Mouse (Mus musculus) v-Abl transformed pro-B cells (cell line): ENCODE results near the gene Prr29.

Experiments used
- in situ Hi-C, 2 experiments: fragments of 400-800 bp; cut with MboI; formaldehyde crosslinking; loops; one replicate each; pipeline ENCODE4 v1.15.1; 2025; ENCODE audit not compliant: unreplicated experiment in 2 of 2

Gene Prr29

DNA sequence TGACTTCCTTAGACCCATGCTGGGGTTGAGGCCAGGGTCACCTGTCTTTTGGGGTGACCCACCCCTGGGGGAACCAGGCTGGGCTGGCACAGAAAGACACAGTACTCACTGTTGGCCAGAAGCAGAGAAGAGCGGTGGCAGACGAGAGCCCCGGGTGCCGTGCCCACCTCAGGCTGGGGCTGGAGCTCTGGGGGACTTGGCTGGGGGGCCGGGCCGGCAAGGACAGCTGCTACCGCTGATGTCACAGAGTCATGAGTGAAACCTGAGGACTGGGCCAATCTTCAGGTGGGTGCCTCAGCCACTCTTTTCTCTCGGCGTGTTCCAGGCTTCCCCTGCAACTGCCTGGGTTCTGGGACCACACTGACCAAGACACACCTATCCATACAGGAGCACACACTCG lies at the start of gene Prr29:
Gene Prr29, plus strand, starts transcription at position 107 of the 400 bp plus-strand sequence.
- in situ Hi-C loops: loop anchor here in 1 of 2 experiments (5.0 kb wide), 1 partner anchor 33 kb away; no protein-coding TSS in a partner anchor

DNA sequence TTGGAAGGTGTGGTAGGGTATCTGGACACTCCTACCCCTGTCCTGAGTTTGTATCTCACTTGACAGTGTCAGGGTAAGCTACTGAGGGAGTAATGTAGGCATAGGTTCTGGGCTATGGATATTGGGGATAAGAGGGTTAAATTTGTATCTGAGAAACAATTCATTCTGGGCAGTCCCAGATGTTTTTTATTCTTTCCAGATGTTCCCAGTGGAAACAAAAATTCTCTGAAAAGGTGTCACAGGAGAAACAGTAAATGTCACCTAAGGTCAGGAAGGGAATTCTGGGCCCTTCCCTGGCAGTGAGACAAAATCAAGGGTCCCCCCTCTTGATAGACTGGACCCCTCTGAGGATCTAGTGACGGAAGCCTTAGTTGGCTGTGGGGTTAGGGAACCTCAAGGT lies 48.9 kb upstream of the Prr29 start:
- in situ Hi-C loops: no loop called here

DNA sequence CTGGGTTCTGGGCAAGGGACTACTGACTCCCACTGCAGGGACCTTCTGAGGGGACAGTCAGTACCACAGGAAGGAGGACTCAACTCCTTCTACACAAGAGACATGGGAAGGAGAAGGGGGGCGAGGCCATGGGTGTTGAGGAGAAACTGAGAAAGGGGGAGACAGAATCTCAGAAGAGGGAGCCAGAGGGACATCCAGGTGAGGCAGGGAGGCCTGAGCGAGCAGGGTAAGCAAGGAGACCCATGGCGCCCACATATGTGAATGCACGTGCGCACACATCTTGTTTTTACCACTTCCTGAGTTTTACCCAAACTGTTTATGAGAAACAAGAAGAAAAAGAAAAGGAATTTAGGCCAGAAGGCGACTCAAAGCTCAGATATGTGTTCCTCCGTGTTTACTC lies 47.5 kb upstream of the Prr29 start:
- in situ Hi-C loops: no loop called here

DNA sequence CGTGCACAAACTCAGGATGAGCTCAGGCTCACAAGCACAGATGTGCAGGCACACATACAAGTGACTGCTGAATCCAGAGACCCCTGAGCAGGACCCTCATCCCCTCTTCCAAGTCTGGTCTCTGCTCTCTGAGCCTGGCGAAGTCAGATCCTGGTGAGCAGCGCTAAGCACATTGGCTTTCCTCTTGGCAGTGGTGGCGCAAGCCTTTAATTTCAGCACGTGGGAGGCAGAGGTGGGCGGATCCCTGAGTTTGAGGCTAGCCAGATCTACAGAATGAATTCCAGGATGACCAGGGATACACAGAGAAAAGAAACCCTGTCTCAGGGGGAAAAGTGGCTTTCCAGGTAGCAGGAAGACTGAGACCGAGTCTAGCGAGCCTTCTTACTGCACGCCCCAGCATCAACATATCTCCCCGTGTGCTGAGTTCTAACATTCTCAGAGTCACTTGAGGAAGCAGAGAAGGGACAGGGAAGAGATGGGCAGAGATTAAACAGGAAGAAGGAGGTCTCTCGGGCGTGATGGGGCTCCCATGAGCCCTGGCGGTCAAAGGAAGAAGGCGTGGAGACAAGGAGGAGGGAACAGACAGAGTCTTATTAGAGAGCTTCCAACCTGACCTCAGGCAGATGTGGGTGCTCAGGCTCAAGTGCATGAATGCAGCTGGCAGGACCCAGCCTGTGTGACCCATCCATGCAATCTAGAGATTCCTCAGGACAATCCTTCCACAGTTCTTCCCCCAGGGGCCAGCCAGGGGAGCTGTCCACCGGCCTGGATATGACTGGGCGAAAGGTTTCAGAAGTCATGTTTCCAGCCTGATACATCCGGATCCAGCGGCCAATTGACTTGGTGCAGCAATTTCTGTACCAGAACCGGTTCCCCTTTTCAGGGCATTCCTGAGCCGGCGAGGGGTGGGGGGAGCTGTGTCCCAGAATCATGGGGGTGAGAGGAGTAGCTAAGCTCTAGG lies 46.6 kb upstream of the Prr29 start:
- in situ Hi-C loops: no loop called here

DNA sequence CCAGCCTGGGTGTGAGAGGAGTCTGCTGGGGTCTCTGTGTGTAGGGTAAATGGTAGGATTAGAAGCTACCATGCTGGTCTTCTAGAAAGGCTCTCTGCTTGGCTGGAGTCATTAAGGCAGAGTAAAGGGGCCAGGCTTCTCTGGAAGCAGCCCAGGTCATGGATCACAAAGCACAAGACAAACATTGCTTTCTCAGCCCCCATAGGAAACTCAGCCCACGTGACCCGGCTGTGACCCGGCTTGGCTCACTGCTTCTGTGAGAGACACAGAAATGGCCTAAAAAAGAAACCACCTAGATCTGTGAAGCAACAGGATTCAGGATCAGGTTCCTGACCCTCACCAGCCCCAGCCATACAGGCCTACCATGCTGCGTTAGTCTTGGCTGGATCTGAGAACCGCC lies 40.4 kb upstream of the Prr29 start:
- in situ Hi-C loops: loop anchor here (5.0 to 25.0 kb wide), 7 partner anchors 67 to 427 kb away; partner anchors contain the start of genes Ern1 (in 1 of the 2), Ftsj3 (in 1 of the 2), Milr1 (in 1 of the 2) and Pecam1 (in 1 of the 2)

DNA sequence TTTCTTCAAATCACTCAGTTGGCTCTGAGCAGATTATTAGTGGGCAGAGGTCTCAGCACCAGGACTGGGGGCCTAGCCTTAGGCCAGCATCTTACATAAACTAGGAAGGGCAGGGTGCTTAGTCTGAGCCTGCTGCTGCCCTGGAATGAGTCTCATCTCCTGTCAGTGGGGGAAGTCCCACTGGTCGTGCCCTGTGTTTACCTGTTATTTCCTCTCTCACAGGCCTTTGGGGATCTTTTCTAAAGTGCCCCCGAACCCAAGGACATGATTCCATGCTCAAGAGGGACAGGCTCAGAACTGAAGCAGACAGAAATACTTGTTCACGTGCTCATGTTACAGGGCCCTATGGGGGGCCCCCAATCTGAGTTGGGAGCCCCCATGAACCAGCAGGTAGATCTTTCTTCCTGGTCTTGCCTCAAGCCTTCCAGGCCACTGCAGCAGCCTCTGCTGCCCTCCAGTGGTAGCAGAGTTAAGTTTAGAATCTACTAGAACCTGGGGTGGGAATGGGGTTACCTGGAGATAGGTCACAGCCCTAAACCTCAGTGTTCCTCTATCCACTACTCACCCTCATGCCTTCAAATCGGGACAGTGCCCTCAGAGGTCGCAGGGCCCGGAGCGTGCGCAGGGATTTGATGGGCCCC lies 39.6 kb upstream of the Prr29 start:
- in situ Hi-C loops: loop anchor here (5.0 to 25.0 kb wide), 6 partner anchors 67 to 172 kb away; partner anchors contain the start of genes Ern1 (in 1 of the 2), Ftsj3 (in 1 of the 2) and Psmc5 (in 1 of the 2)

DNA sequence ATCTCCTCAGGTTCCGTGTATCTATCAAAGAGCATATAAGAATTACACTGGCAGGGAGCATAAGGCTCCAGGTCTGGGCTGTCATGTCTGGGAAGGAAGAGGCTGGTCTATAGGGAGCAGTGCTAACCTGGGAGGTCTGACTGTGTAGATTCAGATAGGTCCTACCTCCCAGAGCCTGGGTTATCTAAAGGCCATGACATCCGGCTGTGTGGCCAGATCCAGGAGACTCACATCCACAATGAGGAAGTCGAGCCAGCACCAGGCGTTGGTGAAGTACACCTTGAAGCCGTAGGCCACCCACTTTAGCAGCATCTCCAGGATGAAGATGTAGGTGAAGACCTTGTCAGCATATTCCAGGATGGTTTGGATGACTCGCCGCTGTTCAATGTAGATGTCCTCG lies 38.8 kb upstream of the Prr29 start:
- in situ Hi-C loops: loop anchor here (5.0 to 25.0 kb wide), 6 partner anchors 66 to 172 kb away; partner anchors contain the start of genes Ern1 (in 1 of the 2), Ftsj3 (in 1 of the 2) and Psmc5 (in 1 of the 2)

DNA sequence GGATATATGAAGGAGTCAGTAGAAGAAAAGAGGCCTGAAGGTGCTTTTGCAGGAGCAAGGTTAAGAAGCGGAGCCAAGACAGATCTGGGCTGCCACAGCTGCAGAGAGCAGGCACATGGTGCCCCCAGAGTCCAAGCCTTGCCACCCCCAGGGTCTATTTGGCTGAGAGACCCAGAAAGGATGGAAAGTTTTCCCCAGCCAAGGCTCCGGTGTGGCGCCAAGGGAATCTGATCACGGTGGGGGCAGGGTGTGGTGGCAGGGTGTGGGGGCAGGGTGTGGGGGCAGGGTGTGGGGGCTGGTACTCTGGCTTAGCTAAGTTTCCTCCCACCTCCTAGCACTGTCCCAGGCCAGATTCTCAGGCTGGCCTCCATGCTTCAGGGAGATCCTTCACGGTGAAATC lies 36.8 kb upstream of the Prr29 start:
- in situ Hi-C loops: loop anchor here (5.0 to 25.0 kb wide), 6 partner anchors 64 to 174 kb away; partner anchors contain the start of genes Ern1 (in 1 of the 2), Ftsj3 (in 1 of the 2) and Psmc5 (in 1 of the 2)

DNA sequence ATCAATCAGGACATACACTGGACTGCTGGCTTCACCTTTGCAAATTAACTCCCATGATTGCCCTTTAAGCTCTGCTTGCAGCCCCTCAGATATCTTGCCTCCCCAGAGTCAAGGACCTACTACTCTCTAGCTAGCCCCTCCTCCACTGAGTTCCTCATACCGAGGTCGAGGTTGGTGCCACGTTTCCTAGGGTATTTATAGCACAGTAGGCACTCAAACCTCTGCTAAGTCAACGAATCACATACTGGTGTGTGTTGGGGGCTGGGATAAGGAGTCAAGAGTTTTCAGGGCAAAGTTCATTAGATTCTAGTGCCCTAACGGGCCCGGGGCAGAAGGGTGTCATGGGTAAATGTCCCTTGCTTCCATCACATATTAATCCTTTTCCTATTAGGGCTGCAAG lies 36.1 kb upstream of the Prr29 start:
- in situ Hi-C loops: loop anchor here (5.0 to 25.0 kb wide), 6 partner anchors 63 to 174 kb away; partner anchors contain the start of genes Ern1 (in 1 of the 2), Ftsj3 (in 1 of the 2) and Psmc5 (in 1 of the 2)

DNA sequence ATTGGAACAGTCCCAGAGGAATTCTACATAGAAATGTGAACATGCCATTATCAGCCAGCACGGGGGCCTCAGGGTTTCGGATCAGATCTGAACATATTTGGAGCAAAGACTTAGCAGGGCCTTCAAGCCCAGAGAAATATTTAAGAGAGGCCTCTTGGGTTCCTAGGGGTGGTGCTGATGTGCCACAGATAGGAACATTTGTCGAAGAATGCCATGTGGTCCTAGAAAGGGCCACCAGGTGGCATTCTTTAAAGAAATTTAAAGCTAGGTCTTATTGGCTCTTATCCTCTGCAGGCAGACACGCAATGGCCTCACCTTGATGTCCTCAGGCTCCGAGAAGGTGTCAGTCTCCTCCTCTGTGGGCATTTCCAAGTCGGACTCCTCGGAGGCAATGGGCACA lies 35.6 kb upstream of the Prr29 start:
- in situ Hi-C loops: loop anchor here (5.0 to 25.0 kb wide), 8 partner anchors 38 to 298 kb away; partner anchors contain the start of genes Ern1 (in 1 of the 2), Ftsj3 (in 1 of the 2), Prr29 (in 1 of the 2) and Psmc5 (in 1 of the 2)

DNA sequence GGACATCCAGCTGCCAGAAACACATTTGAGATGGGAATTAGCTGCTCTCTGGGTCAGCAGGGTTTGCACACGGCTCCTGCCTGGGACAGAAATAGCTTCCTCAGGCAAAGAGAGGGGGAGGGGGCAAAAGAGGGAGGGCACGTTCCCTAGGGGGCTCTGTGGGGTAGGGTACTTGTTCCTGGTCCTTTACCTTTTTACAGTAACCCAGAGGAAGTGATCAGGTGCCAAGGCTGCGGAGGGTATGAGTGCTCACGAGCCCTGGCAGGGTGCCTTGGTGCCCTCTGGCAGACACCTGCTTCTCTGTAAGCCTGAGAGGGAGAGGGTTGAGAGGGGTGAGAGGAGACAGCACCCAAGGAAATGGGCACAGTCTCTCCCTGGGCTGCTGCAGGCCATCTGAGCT lies 32.8 kb upstream of the Prr29 start:
- in situ Hi-C loops: loop anchor here (5.0 to 25.0 kb wide), 3 partner anchors 35 to 295 kb away; partner anchors contain the start of genes Ern1 (in 1 of the 2) and Prr29 (in 1 of the 2)

DNA sequence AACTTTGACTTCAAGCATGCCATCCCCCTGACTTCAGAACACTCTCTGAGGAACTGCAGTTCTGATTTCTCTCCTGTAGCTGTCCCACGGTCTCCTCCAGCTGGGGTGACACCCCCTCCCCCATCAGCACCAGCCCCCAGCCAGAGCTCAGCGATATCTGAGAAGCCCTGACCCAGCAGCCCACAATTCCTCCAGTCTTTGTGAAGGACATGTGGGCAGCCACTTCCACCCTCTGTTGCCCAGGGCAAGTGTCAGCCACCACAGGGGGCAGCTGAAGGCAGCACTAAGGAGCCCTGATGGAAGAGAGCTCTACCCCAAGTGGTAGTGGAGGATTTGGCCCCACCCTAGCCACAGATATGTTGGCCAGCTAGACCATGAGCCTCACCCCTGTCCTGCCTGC lies 31.2 kb upstream of the Prr29 start:
- in situ Hi-C loops: loop anchor here (5.0 to 25.0 kb wide), 3 partner anchors 33 to 293 kb away; partner anchors contain the start of genes Ern1 (in 1 of the 2) and Prr29 (in 1 of the 2)

DNA sequence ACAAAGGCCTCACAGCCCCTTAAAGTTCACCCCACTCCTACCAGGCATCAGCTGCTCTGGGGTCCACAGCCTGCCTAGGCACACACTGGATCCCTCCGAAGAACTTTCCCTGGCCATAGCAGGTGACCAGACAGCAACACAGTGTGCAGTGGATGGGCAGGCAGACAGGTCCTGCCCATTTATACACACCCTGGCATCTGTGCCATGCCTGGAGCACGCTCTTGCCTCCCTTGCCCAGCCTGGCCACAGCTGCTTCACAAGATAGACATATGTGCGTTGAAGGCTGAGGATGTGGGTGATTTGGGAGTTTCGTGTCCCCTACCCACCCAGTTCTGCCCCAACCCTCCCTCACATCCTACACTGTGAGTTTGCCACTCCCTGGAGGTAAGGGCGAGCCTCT lies 27.2 kb upstream of the Prr29 start:
- in situ Hi-C loops: loop anchor here in 1 of 2 experiments (25.0 kb wide), 1 partner anchor 149 kb away; the partner anchor contains the start of gene Ern1

DNA sequence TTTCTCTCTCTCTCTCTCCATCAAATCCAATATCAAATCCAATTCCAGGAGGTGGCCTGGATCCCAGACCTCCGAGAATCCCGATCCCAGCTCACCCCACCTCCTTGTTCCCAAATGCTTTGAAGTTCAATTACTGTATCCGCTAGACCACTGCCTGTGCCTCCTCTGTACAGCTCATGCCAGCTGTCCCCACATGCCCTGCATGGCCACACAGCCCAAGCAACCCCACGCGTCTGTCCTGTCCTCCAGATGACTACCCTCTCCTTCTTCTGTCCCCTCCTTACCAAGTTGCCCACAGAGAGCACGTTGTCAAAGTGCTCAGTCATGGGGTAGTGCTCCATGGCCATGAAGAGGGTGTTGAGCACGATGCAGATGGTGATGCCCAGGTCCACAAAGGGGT lies 26.4 kb upstream of the Prr29 start:
- in situ Hi-C loops: loop anchor here in 1 of 2 experiments (25.0 kb wide), 1 partner anchor 148 kb away; the partner anchor contains the start of gene Ern1

DNA sequence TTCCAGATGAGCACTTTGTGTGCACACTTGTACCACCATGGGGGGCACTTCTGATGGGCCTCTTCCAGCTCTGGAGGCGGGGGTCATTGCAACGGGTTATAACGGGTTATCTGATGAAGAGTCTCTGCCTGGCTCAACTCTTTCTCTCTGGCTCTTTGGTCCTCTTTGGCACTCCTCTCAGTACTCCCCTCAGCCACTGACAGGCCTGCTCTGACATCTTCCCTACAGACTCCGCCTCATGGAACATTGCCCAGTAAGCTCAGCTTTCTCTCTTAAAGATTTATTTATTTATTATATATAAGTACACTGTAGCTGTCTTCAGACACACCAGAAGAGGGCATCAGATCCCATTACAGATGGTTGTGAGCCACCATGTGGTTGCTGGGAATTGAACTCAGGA lies 25.9 kb upstream of the Prr29 start:
- in situ Hi-C loops: loop anchor here in 1 of 2 experiments (25.0 kb wide), 1 partner anchor 148 kb away; the partner anchor contains the start of gene Ern1

DNA sequence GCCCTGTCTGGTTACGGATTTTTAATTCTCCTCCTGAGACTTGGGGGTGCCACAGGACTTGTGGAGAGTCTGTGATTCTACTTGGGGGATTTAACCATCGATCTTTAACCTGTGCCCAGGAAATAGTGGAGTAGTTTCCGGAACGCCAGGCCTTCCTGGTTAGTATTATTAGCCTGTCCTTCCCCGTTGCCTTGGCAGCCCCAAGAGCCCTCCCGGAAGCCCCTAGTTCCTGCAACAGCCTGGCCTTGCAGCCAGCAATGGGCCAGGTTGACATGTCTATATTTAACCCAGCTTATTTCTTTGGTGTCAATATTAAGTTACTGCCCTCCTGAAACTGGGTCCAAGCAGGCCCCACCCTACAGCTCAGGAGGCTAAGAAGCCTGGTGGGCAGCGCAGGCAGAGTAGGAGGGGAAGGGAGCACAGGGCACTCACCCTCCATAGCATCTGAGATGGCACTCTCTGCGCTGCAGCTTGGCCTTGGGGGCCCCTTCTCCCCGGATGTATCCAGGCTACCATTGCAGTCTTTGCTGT lies 24.2 kb upstream of the Prr29 start:
- in situ Hi-C loops: loop anchor here in 1 of 2 experiments (25.0 kb wide), 1 partner anchor 146 kb away; the partner anchor contains the start of gene Ern1

DNA sequence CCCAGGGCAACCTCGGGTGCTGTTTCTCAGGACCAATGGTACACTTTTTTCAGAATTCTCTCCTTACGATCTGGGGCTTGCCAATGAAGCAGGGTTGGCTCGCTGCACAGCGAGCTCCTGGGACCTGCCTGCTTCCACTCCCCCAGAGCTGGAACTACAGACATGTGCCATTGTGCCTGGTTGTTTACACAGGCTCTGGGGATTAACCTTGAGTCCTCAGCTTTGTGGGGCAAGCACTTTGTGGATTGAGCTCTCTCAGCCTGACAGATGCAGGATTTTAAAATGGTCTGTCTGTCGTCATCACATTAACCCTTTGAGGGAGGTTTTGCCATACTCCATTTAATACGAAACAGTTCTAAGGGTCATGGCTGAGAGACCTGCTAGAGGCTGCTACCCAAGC lies 20.4 kb upstream of the Prr29 start:
- in situ Hi-C loops: loop anchor here in 1 of 2 experiments (25.0 kb wide), 1 partner anchor 142 kb away; the partner anchor contains the start of gene Ern1

DNA sequence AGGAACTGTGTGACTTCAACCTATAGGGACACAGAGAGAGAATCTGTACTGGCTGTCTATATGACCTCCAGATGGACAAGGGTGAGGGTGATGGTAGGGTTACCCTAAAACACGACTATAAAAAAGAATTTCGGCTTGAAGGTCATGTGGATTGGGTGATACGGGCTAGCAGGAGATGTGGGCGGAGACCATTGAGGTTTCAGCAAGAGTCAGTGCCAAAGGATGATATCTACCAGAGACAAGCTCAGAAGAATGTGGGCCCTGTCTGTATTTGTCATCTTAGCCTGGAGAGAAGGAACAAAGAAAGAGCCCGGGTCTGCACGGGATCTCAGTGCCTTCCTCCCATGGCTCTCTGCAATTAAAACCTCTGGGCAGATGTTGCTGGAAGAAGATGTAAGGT lies 15.5 kb upstream of the Prr29 start:
- in situ Hi-C loops: loop anchor here in 1 of 2 experiments (25.0 kb wide), 1 partner anchor 138 kb away; the partner anchor contains the start of gene Ern1

DNA sequence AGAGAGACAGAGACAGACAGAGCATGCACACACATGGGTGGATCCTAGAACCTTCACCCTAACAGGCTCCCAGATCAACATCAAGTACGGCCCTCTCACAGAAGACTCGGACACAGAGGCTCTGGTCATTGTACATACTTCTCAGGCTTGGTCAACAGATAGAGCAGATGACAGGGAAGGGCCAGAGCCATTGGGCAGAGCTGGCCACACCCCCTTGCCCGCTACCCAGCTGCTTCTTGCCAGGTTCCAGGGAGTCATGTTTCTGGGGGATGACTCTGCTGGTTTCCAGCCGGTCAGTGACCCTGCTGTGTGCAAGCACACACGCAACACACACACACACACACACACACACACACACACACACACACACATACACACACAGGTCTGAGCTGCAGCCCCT lies 14.4 kb upstream of the Prr29 start:
- in situ Hi-C loops: no loop called here

DNA sequence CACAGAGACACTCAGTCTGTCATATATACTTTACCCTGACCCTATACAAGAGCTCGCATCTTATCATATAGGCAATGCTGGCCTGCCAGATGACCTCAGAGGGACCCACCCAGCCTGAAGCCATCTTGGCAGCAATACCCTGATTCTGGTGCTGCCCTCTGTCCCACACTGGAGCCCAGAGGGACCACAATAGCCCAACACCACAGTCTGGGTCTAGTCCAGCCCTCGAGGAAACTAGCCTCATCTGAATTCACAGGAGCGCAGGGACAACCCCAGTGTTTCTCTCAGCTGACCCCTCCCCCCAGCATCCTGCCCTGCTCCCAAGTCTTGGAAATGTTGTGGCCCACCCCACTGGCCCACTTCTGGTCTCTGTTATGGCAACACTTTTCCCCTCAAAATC lies 14.0 kb upstream of the Prr29 start:
- in situ Hi-C loops: no loop called here
